Mouse (Mus musculus) mature B cell (primary cell): ENCODE measurements around the gene Tubb4b.

Source experiments
- in situ Hi-C: fragments of 300-500 bp; cut with MboI; formaldehyde crosslinking; loops from 2 replicates; pipeline ENCODE4 v1.14.3; 2019

Tubb4b gene

DNA sequence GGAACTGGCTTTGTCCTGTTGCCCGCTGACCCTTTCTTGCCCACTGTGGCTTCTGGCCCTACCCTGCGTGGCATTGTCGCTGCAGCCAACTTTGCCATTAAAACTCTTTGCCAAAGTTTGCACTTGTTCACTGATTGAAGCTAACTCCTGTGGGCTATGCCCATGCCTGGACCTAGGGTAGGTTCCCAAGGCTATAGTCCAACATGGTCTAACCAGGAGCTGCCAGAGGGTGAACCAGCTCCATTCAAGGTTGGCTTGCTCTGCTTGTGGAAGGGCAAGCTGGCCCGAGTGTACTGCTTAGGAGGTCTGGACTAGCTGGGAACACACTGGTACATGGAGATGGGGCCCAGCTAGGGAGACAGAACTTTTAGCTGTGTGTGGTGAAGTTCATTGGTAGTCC lies 19.6 kb upstream of the Tubb4b start:
- in situ Hi-C loops, result no loop called here

DNA sequence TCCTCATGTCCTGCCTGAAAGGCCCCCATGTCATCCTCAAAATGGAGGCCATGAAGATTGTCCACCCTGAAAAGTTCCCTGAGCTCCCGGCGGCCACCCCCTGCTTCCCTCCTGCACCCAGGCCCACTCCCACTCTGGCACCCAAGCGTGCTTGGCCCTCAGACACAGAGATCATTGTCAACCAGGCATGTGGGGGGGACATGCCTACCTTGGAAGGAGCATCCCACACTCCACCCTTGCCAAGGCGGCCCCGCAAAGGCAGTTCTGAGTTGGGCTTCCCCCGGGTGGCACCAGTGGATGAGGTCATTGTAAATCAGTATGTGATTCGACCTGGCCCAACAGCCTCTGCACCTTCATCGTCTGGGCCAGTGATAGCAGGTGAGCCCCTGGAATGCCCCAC lies 18.8 kb upstream of the Tubb4b start:
- in situ Hi-C loops, result no loop called here

DNA sequence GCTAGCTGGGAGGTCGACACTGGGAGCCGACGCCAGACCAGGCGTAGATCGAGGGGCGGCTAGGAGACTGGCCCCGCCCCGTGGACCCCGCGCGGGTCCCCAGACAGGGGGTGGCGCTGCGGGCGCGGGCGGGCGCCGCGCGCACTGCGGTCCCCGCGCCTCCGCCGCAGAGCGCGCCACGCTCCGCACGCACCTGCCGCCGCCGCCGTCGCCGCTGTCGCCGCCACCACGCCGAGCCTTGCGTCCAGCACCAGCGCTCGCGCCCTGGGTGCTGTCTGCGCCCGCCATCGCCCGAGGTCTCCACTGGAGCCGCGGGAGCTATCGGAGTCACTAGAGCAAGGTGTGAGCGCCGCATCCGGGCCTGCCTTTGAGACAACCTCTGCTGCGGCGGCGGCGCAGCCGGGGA lies 17.6 kb upstream of the Tubb4b start, which contains the start of the genes Rnf208 and Cysrt1:
Gene Rnf208 (plus strand): TSS at position 155 of the 406 bp plus-strand sequence.
Gene Cysrt1 (minus strand): TSS at position 352 of the 406 bp plus-strand sequence.
- in situ Hi-C loops, result no loop called here

DNA sequence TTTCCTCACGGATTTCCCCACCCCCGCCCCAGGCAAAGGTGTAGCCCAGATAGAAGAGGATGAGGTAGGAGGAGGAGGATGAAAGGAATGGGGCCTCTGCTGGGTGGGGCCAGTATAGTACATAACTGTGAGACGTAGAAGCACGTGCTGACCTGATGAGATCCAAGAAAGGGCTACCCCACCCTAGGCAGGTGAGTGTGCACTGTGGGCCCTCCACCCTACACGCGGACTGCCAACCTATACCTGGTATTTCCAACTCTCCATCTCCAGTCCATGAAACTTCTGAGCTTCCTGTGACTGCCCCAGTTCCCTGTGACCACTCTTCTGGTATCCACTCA lies 16.9 kb upstream of the Tubb4b start:
- in situ Hi-C loops, result no loop called here

DNA sequence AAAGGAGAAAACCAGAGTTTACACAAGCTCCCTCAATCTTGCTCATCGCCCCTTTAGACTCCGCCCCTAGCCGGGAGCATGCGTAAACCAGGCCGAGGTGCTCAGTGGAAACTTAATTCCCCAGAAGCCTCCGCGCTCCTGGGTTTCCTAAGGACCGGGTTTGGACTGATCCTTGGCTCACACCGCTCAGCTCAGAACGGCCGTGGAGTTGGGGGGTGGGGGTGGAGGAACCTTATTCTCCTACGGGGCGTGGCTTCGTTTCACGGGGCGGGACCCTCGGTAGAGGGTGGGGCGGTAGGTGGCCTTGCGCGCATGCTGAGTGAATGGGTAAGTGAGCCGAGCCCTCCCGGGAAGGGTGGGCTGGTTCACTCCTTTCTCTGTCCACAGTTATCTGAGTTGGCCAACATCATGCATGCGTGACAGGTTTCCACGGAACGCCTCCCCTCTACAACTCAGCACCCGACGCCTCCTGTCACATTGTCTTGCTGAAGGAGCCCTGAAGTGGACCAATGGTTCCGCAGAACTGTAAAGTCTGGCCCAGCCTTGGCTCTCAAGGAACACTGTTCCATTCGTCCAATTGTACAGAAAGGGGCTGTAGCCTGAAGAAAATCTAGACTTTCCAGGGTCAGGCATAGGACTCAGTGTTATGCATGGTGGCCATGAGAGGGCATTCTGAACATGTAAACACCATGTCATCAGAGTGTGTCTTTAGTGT lies 16.4 kb upstream of the Tubb4b start:
- in situ Hi-C loops, result no loop called here

DNA sequence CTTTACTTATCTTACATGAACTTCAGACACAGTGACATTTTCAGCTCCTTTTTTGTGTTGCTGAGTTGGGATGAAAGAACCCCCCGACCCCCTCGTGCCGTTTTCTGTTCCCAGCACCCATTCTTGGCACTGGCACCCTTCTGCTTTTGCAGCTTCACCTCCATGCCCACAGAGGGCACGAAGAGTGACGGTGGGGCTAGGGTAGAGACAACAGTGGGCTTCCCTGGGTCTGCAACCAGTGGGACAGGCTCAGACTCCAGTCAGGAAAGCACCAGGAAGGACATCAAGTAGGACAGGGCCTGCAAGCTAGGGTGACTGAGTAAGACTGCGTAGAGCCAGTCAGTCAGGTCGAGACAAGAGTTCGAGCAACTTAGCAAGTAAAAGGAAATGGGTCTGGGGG lies 15.8 kb upstream of the Tubb4b start:
- in situ Hi-C loops, result no loop called here

DNA sequence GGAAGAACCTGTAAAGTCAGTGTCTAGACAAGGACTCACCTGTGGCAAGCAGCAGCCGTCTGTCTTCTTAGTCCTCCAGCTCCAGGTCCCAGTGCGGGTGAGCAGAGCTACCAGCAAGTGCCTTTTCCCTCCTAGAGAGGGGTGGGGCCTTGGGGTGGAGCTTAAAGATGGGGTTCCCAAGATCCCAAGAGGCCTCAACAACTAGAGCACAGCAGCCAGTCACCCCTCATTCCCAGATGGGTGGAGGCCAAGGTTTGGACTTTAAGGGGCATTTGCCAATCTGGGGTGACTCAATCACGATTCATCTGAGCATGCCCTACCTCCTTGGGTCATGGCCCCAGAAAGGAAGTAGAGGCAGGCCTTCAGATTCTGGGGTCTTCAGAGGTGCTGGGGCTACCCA lies 15.3 kb upstream of the Tubb4b start:
- in situ Hi-C loops, result no loop called here

DNA sequence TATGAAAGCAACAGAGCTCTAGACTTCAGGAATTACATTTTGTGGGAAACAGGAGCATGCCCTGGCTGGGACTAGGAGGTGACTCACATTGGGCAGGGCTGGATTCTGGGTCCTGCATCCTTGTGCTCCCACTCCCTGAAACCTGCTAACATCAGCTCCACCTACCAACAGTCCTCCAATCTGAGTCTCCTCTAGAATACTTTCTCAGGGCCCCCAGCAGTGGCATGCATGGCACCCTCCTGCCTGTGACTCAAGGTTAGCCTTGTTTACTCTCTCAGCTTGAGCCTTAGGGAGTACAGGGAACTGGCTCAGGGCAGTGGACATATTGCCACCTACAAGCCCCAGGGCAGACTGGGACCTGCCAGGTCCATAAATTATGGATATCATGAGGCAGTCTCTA lies 13.6 kb upstream of the Tubb4b start:
- in situ Hi-C loops, result no loop called here

DNA sequence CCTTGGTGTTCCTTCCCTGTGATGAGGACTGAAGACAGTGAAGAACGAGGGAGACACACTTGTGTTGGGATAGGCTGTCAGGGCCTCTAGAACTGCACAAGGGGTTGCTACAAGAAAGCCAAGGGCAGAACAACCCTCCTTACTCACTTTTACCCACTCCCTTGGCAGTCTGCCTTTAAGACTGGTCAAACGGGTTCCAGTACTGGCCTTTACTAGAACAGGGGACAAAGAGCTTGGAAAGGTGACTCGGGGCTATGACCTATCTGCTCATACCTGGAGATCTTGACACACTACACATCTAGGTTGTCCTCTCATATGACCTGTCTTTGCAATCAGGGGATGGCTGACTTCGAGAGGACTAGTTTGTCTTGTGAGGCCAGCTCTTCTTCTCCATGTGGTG lies 13.0 kb upstream of the Tubb4b start:
- in situ Hi-C loops, result no loop called here

DNA sequence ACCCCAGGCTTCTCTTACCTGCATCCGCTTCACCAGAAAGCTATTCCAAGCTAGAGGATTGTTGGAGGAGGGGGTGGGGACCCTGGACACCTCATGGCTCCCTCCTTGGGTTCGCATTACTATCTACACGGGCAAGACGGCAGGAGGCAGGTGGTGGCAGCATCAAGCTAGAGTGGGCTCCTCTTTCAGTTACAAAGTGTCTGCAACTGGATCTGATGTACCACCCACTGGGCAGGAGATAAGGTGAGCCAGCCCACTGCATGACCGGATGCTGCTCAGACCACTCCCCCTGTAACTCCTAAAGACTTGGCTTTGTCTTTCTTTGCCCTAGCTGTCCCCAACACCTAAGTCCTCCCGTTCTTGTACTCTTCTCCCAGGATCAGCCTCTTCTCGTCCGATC lies 12.1 kb upstream of the Tubb4b start, which contains the start of gene Rnf224:
Gene Rnf224 (minus strand): TSS at position 174 of the 400 bp plus-strand sequence.
- in situ Hi-C loops, result no loop called here

DNA sequence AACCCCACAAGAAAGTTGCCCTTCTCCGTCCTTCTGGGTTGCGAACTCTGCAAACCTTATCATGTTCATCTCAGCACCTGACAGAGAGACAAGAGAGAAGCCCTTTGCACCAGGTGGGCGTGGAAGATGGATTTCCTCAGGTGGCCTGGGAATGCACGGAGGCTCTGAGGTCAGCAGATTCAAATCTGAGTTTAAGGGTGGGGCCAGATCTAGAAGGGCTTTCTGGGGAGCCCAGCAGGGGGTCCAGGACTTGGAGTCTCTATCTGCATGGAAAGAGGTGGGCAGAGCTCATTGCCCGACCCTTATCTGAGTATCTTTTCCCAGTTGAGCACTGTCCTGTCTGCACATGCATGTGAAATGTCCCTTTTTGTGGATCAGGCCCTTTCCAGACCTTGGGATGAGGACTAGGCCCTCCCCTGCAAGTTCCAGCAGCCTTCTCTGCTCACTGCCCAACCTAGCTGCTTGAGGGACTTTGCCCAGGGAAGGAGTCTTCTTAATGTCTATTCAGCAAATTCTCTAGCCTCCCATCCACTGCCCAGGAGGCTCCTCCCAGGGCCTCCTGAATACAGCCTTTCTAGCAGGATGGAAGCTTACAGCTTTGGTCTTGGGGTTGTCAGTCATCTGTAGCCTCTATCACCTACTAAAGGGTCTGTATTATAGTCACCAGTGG lies 10.2 kb upstream of the Tubb4b start:
- in situ Hi-C loops, result no loop called here

DNA sequence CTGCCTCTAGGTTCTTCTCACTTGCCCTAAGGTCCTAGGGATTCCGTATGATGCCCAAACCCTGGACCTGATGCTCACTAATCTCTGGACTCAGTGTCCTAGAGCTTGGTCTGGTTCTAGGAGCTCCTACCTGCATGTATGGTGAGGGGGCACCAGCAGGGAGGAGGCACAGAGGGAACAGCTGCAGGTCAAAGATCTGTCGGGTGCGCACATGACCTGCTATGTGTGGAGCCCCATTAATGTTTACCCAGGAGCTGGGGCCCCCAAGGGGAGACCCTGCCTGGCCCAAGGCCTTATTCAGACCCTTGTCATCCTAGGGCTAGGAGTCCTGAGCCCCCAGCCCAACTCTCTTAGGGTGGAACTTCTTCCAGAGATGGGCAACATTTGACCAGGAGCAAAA lies 9.5 kb upstream of the Tubb4b start, which contains the start of gene Slc34a3:
Gene Slc34a3 (minus strand): TSS at position 315 of the 400 bp plus-strand sequence.
- in situ Hi-C loops, result no loop called here

DNA sequence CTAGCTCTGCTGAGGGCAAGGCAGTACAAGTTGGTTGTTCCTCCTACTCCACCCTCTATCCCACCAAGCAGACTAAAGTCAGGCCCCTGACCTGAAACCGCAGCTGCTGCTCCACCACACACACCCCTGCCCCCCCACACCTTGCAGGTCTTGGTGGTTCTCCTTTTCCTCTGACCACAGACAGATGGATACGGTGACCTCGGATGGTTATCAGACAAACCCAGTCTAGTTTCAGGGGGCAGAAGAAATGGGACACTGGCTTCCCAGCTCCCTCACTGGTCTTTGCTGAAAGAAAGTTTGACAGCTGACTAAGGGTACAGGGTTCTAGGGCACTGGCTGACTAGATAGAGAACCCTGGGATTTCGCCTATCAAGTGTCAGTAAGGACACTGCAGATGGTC lies 8.9 kb upstream of the Tubb4b start:
- in situ Hi-C loops, result no loop called here

DNA sequence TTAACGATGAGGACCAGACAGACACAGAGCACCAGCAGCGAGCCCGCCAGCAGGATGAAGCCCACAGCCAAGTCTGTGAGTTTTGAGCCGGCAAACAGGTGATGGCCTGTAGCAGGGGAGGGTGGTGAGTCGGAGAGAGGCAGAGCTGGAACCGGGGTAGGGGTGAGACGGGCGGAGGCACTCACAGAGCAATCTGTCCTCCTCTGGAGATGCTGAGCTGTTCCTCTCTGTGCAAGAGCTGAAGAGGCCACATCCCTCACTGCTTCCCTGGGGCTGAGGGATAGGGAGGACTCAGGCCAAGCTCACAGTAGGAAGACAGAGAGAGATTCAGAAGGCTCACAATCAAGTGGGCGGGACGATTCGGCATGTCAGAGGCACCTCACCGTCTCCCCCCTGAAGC lies 6.5 kb upstream of the Tubb4b start:
- in situ Hi-C loops, result no loop called here

DNA sequence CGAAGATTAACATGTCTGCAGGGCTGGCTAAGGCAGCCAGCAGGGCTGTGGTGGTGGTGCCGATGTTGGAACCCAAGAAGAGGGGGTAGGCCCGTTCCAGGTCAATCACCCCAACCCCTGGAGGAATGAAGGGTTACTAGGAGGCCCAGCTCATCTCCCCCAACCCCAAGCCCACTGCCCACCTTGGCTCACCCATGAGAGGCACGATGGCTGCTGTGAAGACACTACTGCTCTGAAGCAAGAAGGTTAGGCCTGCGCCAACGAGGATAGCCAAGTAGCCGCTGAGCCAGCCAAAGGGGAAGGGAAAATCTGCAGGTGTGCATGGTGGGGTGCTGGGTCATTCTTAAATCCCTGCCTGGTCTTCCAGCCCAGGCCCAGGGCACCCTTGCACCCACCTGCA lies 6.1 kb upstream of the Tubb4b start:
- in situ Hi-C loops, result no loop called here

DNA sequence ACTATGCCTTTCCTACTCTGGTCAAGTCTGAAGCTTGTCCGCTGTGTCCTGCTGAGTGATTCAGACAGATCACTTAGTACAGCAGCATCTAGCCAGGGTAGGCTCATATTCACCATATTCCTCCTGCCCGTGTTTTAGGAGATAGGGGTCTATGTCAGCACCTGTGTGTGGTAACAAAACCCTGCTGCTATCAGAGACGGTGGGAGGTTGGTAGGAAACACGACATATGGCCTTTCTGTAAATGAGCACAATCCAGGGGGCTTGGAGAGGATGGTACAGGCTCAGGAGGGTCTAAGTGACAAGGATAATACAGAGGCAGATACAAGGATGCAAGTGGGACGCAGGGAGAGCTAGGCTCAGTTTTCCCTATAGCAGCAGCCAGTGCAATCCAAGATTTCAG lies 5.1 kb upstream of the Tubb4b start:
- in situ Hi-C loops, result no loop called here

DNA sequence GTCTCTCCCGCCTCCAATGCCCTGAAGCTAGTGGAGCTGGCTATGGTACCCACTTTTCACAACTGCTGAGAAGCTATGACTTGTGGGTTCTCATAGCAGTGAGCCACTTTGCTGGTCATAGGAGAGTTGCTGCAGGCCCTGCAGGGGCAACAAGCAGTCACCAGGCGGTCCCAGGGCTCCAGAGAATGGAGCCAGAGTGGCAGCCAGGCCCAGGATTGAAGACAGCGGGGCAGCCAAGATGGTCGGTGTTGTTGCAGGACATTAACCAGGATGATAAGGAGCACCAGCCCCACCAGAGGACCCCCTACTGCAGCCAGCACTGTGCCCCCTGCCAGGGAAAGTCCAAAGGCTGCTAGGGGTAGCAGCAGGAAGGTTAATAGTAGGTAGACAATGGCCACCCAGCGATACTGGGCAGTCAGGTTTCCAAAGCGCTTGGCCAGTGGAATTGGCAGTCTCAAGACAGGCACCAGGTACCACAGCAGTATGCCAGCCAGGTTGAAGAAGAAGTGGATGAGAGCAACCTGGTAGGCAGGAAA lies 4.6 kb upstream of the Tubb4b start:
- in situ Hi-C loops, result no loop called here

DNA sequence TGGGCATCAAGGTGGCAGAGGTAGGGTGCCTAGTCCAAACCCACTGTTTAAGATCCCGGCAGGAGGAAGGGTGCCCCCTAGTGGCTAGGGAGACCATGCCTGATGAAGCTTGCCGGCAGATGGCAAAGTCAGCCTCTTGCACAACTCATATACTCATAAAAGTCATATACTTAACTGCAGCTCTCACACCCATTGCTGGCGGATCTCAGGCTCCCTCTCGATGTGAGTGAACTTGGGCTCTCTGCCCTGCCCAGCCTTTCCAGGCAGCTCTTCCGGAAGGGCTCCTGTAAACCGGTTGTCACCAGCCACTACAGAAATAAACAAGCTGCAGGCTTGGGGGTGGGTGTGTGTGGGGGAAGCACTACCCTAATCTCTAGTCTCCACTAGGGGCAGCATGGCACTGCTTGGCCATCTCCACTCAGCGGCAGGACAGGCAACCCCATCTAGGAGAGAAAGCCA lies 4.0 kb upstream of the Tubb4b start:
- in situ Hi-C loops, result no loop called here

DNA sequence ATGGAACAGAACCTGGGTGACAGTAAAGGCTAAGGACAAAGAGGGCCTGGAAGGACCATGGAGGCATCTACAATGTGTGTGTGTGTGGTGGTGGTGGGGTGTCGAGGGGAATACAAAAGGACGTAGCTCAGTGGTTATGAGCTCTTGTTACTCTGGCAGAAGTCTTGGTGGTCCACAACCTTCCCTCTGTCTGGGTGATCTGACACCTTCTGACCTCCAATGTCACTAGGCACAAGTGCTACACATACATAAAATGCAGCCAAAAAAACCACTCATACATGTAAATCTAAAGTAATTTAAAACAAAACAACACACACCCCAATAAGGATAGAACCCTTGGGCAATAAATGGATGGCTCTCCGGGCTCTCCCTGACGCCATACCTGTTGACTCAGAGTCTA lies 2.9 kb upstream of the Tubb4b start:
- in situ Hi-C loops, result no loop called here

DNA sequence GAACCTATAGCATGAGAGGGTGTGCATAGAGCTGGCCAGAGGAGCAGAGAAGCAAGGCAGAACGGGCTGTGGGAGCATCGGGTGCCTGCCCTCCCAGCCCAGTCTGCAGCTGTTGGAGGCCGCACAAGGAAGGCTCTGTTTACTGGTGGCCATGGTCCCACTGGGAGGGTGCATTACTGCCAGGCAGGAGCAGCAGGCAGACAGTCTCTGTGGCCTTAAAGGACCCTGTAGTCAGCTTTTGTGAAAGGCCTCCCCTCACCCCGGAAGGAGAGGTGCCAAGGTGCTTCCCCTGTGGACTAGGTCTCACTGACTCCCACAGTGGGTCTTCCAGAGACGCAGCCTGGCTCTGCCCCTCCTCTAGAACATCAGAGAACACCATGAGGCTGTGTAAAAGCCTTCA lies 2.4 kb upstream of the Tubb4b start:
- in situ Hi-C loops, result no loop called here

DNA sequence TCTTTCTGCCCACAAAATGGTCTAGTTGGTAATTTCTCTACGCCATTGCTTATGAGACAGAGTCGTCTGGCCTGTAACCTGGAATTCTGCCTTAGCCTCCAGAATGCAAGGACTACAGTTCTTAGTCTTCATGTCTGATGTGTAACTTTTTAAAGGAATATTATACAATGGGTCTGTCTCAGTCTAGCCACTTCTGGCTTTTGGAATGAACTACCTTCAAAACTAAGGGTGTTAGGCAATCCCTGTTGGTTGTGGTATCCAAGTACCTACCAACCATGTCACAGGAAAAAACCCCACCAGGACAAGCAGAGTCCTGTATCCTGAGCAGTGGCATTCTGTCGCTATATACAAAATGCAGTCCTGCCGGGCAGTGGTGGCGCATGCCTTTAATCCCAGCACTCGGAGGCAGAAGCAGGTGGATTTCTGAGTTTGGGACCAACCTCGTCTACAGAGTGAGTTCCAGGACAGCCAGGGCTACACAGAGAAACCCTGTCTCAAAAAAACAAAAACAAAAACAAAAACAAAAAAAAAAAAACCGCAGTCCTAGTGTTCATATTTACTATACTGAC lies 1.4 kb upstream of the Tubb4b start:
- in situ Hi-C loops, result no loop called here

DNA sequence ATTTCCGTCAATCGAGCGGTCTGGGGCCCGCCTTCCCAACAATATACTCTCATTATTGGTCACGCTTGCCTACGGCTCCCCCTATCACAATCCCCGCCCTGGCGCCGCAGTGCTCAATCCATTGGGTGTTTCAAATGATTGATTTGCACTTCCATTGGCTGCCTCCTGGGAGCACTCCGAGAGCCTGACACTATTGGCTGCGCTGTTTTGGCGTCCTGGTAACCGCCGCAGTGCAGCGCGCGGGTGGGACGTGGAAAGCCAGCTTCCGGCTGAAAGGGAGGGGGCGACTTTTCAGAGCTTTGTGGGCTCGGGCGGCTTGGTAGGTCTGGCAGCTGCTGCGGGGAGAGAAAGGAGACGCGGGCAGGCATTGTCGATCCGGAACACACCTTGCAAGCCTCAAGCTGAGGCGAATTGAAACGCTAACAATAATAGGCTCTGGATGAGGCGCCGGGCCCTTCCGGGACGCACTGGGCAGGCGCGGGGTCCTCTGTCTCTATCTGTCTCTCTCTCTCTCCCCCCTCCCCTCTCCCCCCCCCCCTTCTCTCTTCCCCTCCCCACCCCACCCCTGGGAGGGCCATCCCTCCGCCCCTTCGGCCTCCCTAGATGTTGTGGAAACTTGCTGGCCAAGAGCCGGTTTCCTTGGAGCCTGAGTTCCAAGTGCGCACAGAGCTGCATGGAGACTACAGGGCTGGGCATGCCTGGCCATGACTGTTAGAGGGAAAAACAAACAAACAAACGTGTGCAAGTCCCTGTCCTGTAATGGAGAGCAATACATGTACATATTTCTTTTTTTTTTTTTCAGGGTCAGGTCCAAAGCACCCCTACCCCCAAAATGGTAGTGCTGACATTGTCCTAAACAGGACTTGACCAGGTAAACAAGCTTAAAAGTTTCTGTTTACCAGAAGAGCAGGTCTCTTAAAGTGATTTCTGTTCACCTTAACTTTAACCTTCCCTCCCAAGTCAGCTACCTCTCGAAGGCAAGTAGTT lies 557 bp upstream of the Tubb4b start:
- in situ Hi-C loops, result no loop called here
